Mouse (Mus musculus) thymus, postnatal 25 days (tissue): ENCODE results near the gene Cfap44.

ENCODE experiments used
- DNase-seq: peaks from one replicate; pipeline ENCODE4 v3.0.0; 2022

Cfap44 gene

GRCm38 (mm10) chr16:44498447-44498846, 103.9 kb downstream of the Cfap44 start:
- no peak for DNase-seq

- DNase-seq = no peak
Observed at GRCm38 (mm10) chr16:44501783-44502182, 107.2 kb downstream of the Cfap44 start.

- DNase-seq = no peak
Observed at GRCm38 (mm10) chr16:44502325-44502724, 107.7 kb downstream of the Cfap44 start.

- no peak for DNase-seq
Observed at GRCm38 (mm10) chr16:44502895-44503575, 108.4 kb downstream of the Cfap44 start.

- DNase-seq = no peak
Observed at GRCm38 (mm10) chr16:44505243-44505642, 110.6 kb downstream of the Cfap44 start.

- DNase-seq = no peak
Observed at GRCm38 (mm10) chr16:44507027-44507929, 112.7 kb downstream of the Cfap44 start.

- DNase-seq = no peak
Observed at GRCm38 (mm10) chr16:44508025-44508424, 113.4 kb downstream of the Cfap44 start.

GRCm38 (mm10) chr16:44508772-44509171, 114.2 kb downstream of the Cfap44 start:
- no peak for DNase-seq

GRCm38 (mm10) chr16:44509458-44510344, 115.1 kb downstream of the Cfap44 start:
- DNase-seq = no peak

GRCm38 (mm10) chr16:44510521-44511213, 116.1 kb downstream of the Cfap44 start:
- no peak for DNase-seq

GRCm38 (mm10) chr16:44516498-44516897, 121.9 kb downstream of the Cfap44 start:
- DNase-seq = no peak

GRCm38 (mm10) chr16:44523595-44523994, 129.0 kb downstream of the Cfap44 start:
- no peak for DNase-seq

- DNase-seq = no peak
Observed at GRCm38 (mm10) chr16:44526044-44526443, 131.4 kb downstream of the Cfap44 start.

- no peak for DNase-seq
Observed at GRCm38 (mm10) chr16:44526689-44527088, 132.1 kb downstream of the Cfap44 start.

GRCm38 (mm10) chr16:44527218-44527905, 132.8 kb downstream of the Cfap44 start:
- no peak for DNase-seq

- no peak for DNase-seq
Observed at GRCm38 (mm10) chr16:44528955-44529354, 134.4 kb downstream of the Cfap44 start.

GRCm38 (mm10) chr16:44529691-44530090, 135.1 kb downstream of the Cfap44 start:
- DNase-seq = no peak

- DNase-seq = no peak
Observed at GRCm38 (mm10) chr16:44530191-44530590, 135.6 kb downstream of the Cfap44 start.

- no peak for DNase-seq
Observed at GRCm38 (mm10) chr16:44530829-44531228, 136.2 kb downstream of the Cfap44 start.

- no peak for DNase-seq
Observed at GRCm38 (mm10) chr16:44531239-44531797, 136.7 kb downstream of the Cfap44 start.
